Mouse (Mus musculus) stomach, postnatal 0 days (tissue): Measurements from ENCODE around the gene Lap3. TPM values are rescaled to one million over a fixed set of nuclear protein-coding genes. Genes with fewer than 3 reads are reported as not detected.
A peak's percentile ranks its signal among the peaks of the same experiment; 100 is the strongest.

Source experiments
- ATAC-seq: fragments of 200-750 bp; cut with Nextera tagmentation; 2 replicates; pipeline ENCODE4 v1.8.0; 2017; ENCODE audit not compliant: low FRiP score, low TSS enrichment
- DNase-seq: peaks from one replicate; pipeline ENCODE4 v3.0.0-alpha.2; 2016; ENCODE audit warnings: low spot score
- H3K27ac ChIP-seq: fragments of 300-500 bp; sonication (generic); replicated peaks from 2 replicates; pipeline ENCODE4 v1.5.1; 2014; ENCODE audit warnings: mild to moderate bottlenecking, control low read depth
- H3K27me3 ChIP-seq: fragments of 300-500 bp; sonication (generic); 2 replicates; pipeline ENCODE4 v1.6.1; 2014; ENCODE audit warnings: low read length; ENCODE audit not compliant: control insufficient read depth, insufficient read depth
- H3K36me3 ChIP-seq: fragments of 300-500 bp; sonication (generic); 2 replicates; pipeline ENCODE4 v1.6.1; 2014; ENCODE audit warnings: low read length, mixed read lengths; ENCODE audit not compliant: control insufficient read depth, insufficient read depth
- H3K4me1 ChIP-seq: fragments of 300-500 bp; sonication (generic); replicated peaks from 2 replicates; pipeline ENCODE4 v1.6.1; 2014; ENCODE audit warnings: antibody characterized with exemption; ENCODE audit not compliant: control insufficient read depth, insufficient read depth
- H3K4me2 ChIP-seq: fragments of 300-500 bp; sonication (generic); replicated peaks from 2 replicates; pipeline ENCODE4 v1.6.1; 2014; ENCODE audit warnings: low read depth, mild to moderate bottlenecking, control low read depth, moderate library complexity
- H3K4me3 ChIP-seq: fragments of 300-500 bp; sonication (generic); 2 replicates; pipeline ENCODE4 v1.5.1; 2014; ENCODE audit warnings: low read depth, low read length, control low read depth
- H3K9ac ChIP-seq: fragments of 300-500 bp; sonication (generic); 2 replicates; pipeline ENCODE4 v1.6.1; 2014; ENCODE audit warnings: mild to moderate bottlenecking, low read length, control low read depth, mixed read lengths
- H3K9me3 ChIP-seq: fragments of 300-500 bp; sonication (generic); 2 replicates; pipeline ENCODE4 v1.6.1; 2016; ENCODE audit warnings: low read length; ENCODE audit not compliant: control insufficient read depth
- CTCF ChIP-seq: IDR thresholded peaks from 2 replicates; pipeline ENCODE4 v1.5.1; 2016; ENCODE audit warnings: antibody characterized with exemption, low read depth, mild to moderate bottlenecking, moderate library complexity
- EP300 ChIP-seq: optimal IDR thresholded peaks from 2 replicates; pipeline ENCODE3; 2016; ENCODE audit warnings: antibody characterized with exemption
- WGBS: fragments of 180-500 bp; shearing (Covaris S2); extraction: QIAGEN DNeasy Blood & Tissue Kit; methylation state at CpG from one replicate; pipeline ENCODE4 v1.1.7; 2014; 5-methylcytosine and 5-hydroxymethylcytosine counted together
- polyA plus RNA-seq: library from polyadenylated mRNA; unstranded; fragments of >200 nt; fragmentation: Nextera tagmentation; extraction: Ambion mirVana; gene quantifications from 2 replicates; pipeline ENCODE4 v1.2.1, GENCODE M21; 2015

Lap3 gene
- polyA plus RNA-seq, 1 experiment from 2014 or later: 63.2 TPM

DNA sequence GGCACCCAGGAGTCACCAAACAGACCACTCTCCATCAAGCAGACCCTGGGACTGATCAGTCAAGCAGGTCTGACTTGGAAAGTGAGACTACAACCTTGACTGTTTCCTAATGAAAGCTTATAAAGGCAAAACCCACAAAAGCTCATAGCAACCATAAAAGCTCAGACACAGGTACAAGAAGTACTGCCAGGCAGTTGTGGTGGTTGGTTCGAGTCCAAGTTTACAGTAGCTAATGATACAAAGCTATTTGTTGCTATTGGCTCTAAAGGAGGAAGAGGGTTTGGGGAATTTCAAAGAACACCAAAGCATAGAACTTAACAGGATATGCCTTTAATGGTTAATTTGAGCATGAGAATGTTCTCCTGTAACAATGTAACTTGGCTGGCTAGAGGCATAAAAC is 9.5 kb upstream of the Lap3 start:
- Histone ChIP-seq H3K4me3 (no peak overlapping the region), H3K4me2 (no peak overlapping the region), H3K4me1 (no peaks in the 10 kb centered on the region), H3K9ac (no peak overlapping the region), H3K9me3 (no peaks in the 10 kb centered on the region), H3K27me3 (no peaks in the 10 kb centered on the region), H3K36me3 (no peaks in the 10 kb centered on the region), H3K27ac (no peak overlapping the region)
- ATAC-seq (no peak), DNase-seq (no peak)
- no peak for TF ChIP-seq CTCF
- TF ChIP-seq EP300: no peak
- 77% methylated on average over 1 of the region's 1 CpGs for WGBS

DNA sequence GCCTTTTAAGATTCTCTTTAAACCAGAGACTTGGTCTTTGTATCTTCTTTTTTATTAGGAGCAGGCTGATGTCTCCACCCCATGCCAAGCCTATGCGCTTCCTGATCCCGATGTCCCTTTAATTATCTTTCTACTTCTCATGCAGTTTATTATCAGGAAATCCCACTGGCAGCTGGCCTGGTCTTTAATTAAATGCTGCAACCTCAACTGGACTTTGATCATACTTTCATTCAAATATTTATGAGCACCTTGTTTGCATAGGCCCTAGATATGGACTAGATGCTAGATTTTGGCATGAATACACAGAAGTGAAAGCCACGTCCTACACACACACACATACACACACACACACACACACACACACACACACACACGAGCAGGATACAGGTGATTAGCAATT is 1.4 kb upstream of the Lap3 start:
- H3K4me1 ChIP-seq: no peaks in the 10 kb centered on the region; the same call in 1 of the 2 replicates
- no peak overlapping the region for H3K9ac ChIP-seq
- DNase-seq (peak; percentile 28), ATAC-seq (no peak)
- 61% methylated on average over 4 of the region's 4 CpGs for WGBS
- H3K9me3 ChIP-seq: no peaks in the 10 kb centered on the region
- no peak overlapping the region for H3K4me3 ChIP-seq
- no peak overlapping the region for H3K4me2 ChIP-seq
- no peaks in the 10 kb centered on the region for H3K27me3 ChIP-seq
- H3K27ac ChIP-seq: no peak overlapping the region
- no peaks in the 10 kb centered on the region for H3K36me3 ChIP-seq
- TF ChIP-seq EP300 (no peak), CTCF (no peak)

DNA sequence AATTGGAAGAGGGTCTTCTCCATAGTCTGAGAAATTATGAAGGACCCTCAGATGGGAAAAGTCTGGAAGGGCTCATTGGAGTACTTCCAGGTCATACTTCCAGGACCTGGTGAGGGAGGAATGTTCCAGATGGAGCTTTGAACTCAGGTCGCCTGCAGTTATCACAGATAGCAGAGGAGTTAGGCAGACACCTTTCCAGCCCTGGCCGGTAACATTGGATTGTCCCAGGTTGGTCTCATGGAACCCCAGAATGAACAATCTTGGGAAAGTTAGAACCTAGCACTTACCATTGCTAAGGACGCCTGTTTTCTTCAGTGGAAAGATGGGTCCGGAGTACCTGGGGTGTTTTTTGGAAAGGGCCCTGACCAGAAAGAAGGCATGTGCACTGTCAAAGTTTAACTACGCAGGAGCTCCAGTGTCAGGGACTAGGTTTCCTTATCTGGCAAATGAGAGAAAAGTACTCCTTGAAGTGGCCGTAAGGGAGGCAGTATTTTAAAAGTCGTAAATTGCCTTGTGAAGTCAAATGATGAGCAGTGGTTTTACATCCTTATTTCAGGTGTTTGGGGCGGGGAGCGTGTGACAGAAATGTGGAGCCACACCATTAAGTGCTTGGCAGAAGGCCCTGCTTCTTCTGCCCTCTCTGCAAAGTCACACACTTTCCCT is 1.1 kb downstream of the Lap3 start:
- WGBS: 48% methylated on average over 9 of the region's 9 CpGs
- peaks cover 15% of the 10 kb centered on the region; the same call in 1 of the 2 replicates for H3K36me3 ChIP-seq
- peak overlapping the region; percentile 75 for H3K4me3 ChIP-seq
- H3K27ac ChIP-seq: peak overlapping the region; percentile 85
- H3K4me2 ChIP-seq: peak overlapping the region; percentile 74
- DNase-seq (no peak), ATAC-seq (no peak)
- no peaks in the 10 kb centered on the region for H3K27me3 ChIP-seq
- peak overlapping the region; percentile 70 for H3K9ac ChIP-seq
- no peaks in the 10 kb centered on the region; the same call in 1 of the 2 replicates for H3K4me1 ChIP-seq
- TF ChIP-seq EP300: no peak
- no peak for TF ChIP-seq CTCF
- no peaks in the 10 kb centered on the region for H3K9me3 ChIP-seq

DNA sequence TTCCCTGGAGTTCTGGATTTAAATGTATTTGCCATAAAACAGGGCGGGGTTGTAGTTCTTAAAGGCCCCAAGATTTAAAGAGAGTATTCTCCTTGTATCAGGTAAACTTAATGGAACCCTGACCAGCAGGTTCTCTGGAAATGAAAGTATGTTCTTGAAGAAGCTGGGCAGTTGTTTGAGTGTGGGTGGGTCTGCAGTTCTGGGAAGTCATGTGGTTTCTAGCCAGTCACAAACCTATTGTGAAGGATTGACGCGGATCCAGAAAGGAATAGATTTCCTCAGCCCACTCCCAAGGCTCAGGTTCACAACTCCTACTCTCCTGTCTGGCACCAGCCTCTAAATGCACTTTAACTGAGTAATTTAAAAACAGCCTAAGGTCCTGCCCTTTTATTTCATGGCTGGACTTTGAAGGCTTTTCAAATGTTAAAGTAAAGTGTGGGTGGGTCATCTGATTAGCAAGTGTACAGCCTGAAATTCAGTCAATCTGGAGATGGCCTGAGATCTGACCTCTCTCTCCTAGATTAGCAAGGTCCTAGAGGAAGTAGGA is 2.3 kb downstream of the Lap3 start:
- no peak overlapping the region for H3K4me2 ChIP-seq
- TF ChIP-seq EP300 (no peak), CTCF (no peak)
- H3K9ac ChIP-seq: no peak overlapping the region
- no peak for ATAC-seq
- peak; percentile 24 for DNase-seq
- H3K9me3 ChIP-seq: no peaks in the 10 kb centered on the region
- H3K27ac ChIP-seq: no peak overlapping the region
- 61% methylated on average over 3 of the region's 3 CpGs for WGBS
- H3K27me3 ChIP-seq: no peaks in the 10 kb centered on the region
- H3K4me1 ChIP-seq: no peaks in the 10 kb centered on the region; the same call in 1 of the 2 replicates
- H3K36me3 ChIP-seq: peaks cover 15% of the 10 kb centered on the region; the same call in 1 of the 2 replicates
- no peak overlapping the region for H3K4me3 ChIP-seq

DNA sequence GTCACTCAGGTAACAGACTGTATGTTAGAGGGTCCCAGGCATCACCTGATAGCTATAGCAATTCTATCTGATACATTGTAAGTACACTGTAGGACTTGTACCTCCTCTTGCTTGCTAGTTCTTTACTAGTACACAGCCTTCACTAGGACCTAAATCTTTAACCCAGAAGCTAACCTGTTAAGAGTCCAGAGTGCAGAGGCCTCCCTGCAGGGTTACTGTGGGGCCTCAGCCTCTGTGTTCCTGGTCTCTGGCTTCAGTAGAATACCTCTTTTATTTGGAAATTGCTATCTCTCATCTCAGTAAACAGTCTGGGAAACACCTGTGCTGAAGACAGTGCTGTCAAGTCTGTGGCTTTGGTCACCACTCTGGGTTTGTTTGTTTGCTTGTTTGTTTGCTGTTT is 2.9 kb downstream of the Lap3 start:
- DNase-seq (no peak), ATAC-seq (no peak)
- Histone ChIP-seq H3K27me3 (no peaks in the 10 kb centered on the region), H3K27ac (no peak overlapping the region), H3K4me3 (no peak overlapping the region), H3K4me1 (no peaks in the 10 kb centered on the region; the same call in 1 of the 2 replicates), H3K9me3 (no peaks in the 10 kb centered on the region), H3K9ac (no peak overlapping the region), H3K36me3 (peaks cover 15% of the 10 kb centered on the region; the same call in 1 of the 2 replicates), H3K4me2 (no peak overlapping the region)
- TF ChIP-seq CTCF: no peak
- no peak for TF ChIP-seq EP300

DNA sequence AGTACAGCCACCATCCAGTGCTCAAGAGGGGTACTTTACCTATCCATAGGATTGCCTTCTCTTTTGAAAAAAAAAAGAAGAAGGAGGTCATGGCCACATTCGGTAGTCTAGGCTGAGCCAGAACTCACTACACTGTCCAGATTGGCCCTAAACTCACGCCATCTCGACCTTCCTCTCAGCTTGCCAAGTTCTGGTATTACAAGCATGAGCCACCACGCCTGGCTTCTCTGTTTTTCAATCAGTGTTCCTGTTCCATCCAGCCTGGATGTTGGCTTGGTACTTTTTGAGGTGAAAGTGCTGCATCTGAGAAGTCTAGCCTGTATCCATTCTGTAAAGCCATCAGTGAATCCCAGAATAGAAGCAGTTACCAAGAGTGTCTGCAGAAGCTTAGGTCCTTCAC is 3.3 kb downstream of the Lap3 start:
- TF ChIP-seq EP300: no peak
- TF ChIP-seq CTCF: no peak
- no peak for DNase-seq
- Histone ChIP-seq H3K9me3 (no peaks in the 10 kb centered on the region), H3K27me3 (no peaks in the 10 kb centered on the region), H3K4me2 (no peak overlapping the region), H3K9ac (no peak overlapping the region), H3K36me3 (peaks cover 18% of the 10 kb centered on the region), H3K4me3 (no peak overlapping the region), H3K4me1 (no peaks in the 10 kb centered on the region; the same call in 1 of the 2 replicates), H3K27ac (no peak overlapping the region)
- no peak for ATAC-seq
- 79% methylated on average over 4 of the region's 4 CpGs for WGBS
